Mouse (Mus musculus) kidney, embryonic 14.5 days (tissue): ENCODE measurements around the gene Mfsd11. TPM values are rescaled to one million over a fixed set of nuclear protein-coding genes. Genes with fewer than 3 reads are reported as not detected.
"Not testable (repeated sequence)": the region's sequence is repeated elsewhere in the genome, so short reads cannot be mapped to it uniquely, and the experiment has no call there.

Experiments
- ATAC-seq: fragments of 200-750 bp; cut with Nextera tagmentation; 2 replicates; pipeline ENCODE4 v1.8.0; 2017; ENCODE audit warnings: moderate number of reproducible peaks, mild to moderate bottlenecking, moderate TSS enrichment, moderate library complexity; ENCODE audit not compliant: low FRiP score, low TSS enrichment
- H3K27ac ChIP-seq: fragments of 300-500 bp; sonication (generic); 2 replicates; pipeline ENCODE4 v1.5.1; 2014; ENCODE audit warnings: low read depth, mild to moderate bottlenecking, low read length, moderate library complexity, mixed read lengths
- H3K27me3 ChIP-seq: fragments of 300-500 bp; sonication (generic); 2 replicates; pipeline ENCODE4 v1.6.1; 2014; ENCODE audit warnings: mild to moderate bottlenecking, low read length; ENCODE audit not compliant: control insufficient read depth, insufficient read depth
- H3K36me3 ChIP-seq: fragments of 300-500 bp; sonication (generic); 2 replicates; pipeline ENCODE4 v1.6.1; 2014; ENCODE audit warnings: low read length, mixed read lengths; ENCODE audit not compliant: control insufficient read depth, insufficient read depth
- H3K4me1 ChIP-seq: fragments of 300-500 bp; sonication (generic); 2 replicates; pipeline ENCODE4 v1.6.1; 2014; ENCODE audit warnings: low read length, mixed read lengths; ENCODE audit not compliant: control insufficient read depth, insufficient read depth
- H3K4me2 ChIP-seq: fragments of 300-500 bp; sonication (generic); replicated peaks from 2 replicates; pipeline ENCODE4 v1.6.1; 2014; ENCODE audit warnings: low read depth, mild to moderate bottlenecking, low read length
- H3K4me3 ChIP-seq: fragments of 300-500 bp; sonication (generic); 2 replicates; pipeline ENCODE4 v1.5.1; 2014; ENCODE audit warnings: mild to moderate bottlenecking, low read length
- H3K9ac ChIP-seq: fragments of 300-500 bp; sonication (generic); 2 replicates; pipeline ENCODE4 v1.6.1; 2014; ENCODE audit warnings: low read depth, mild to moderate bottlenecking, low read length, moderate library complexity
- H3K9me3 ChIP-seq: fragments of 300-500 bp; sonication (generic); 2 replicates; pipeline ENCODE4 v1.6.1; 2016; ENCODE audit warnings: low read length; ENCODE audit not compliant: control insufficient read depth
- WGBS: fragments of 180-500 bp; shearing (Covaris S2); extraction: QIAGEN DNeasy Blood & Tissue Kit; methylation state at CpG from one replicate; pipeline ENCODE4 v1.1.7; 2014; 5-methylcytosine and 5-hydroxymethylcytosine counted together
- polyA plus RNA-seq: library from polyadenylated mRNA; unstranded; fragments of >200 nt; fragmentation: Nextera tagmentation; extraction: Ambion mirVana; gene quantifications from 2 replicates; pipeline ENCODE4 v1.2.1, GENCODE M21; 2014

Gene Mfsd11
- polyA plus RNA-seq, 1 experiment from 2014 or later = 35.0 TPM

DNA sequence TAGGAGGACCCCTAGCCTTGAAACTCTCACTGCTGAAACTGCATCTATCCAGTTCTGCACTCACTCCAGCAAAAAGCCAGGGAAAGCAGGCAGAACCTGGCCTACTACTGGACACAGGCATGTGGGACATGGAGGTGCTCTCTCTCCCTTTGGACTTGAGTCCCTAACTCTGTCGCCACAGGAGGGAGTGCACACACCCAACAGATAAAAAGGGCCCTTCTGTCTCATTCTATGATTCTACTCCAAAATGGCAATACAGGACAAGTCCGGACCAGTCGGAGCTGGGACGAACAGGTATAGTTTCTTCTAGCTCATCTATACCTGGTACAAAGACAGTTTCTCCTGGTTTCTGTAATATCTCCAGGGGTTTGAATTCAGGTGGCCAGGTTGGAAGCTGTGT lies 11.5 kb upstream of the Mfsd11 start:
- Histone ChIP-seq H3K27ac (no peak overlapping the region), H3K27me3 (no peaks in the 10 kb centered on the region), H3K36me3 (peaks cover 60% of the 10 kb centered on the region), H3K9me3 (no peaks in the 10 kb centered on the region), H3K9ac (peak overlapping the region; percentile 94; the same call in 1 of the 2 replicates), H3K4me3 (peak overlapping the region; percentile 90), H3K4me1 (peaks cover 21% of the 10 kb centered on the region), H3K4me2 (peak overlapping the region; percentile 84)
- no peak for ATAC-seq
- 83% methylated on average over 4 of the region's 4 CpGs for whole genome bisulfite sequencing

DNA sequence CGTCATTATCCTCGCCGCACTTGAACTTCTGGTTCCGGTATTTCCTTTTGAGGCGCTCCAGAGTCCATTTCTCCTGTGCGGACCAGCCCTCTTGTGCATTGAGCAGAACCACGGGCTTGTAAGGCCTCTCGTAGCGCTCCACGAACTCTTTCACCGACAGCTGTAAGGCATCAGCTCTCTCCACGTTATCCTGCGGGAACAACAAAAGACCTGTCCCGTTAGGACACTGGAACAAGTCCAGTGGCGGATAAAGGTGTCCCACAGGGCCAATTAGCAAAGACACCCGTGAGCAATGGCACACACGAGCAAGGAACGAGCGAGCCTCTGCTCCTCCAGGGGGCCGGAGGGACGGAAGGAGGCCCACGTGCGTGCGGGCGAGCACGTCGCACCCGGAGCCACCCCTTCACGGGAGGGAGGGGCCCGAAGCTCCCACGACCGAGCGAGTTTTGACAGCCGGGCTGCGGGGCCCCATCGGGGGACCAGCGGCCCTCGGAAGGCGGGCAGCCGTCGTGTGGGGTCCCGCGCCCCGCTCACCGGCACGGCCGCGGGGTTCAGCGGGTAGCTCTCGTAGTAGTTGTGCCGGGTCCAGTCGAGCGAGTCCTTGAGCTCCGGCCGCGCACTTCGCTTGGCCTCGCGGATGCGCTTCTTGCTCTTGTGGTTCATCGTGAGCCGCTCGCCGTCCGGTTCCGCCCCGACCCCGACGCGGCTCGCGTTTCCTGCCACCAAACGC lies 9.5 kb upstream of the Mfsd11 start:
- Histone ChIP-seq H3K4me2 (peak overlapping the region; percentile 84), H3K27ac (peak overlapping the region; percentile 98), H3K4me3 (peak overlapping the region; percentile 90), H3K36me3 (peaks cover 42% of the 10 kb centered on the region), H3K9me3 (no peaks in the 10 kb centered on the region), H3K4me1 (peaks cover 23% of the 10 kb centered on the region), H3K27me3 (no peaks in the 10 kb centered on the region), H3K9ac (peak overlapping the region; percentile 94)
- under 1% methylated on average over 71 of the region's 73 CpGs for WGBS
- peak; percentile 36; the same call in 1 of the 2 replicates for ATAC-seq

DNA sequence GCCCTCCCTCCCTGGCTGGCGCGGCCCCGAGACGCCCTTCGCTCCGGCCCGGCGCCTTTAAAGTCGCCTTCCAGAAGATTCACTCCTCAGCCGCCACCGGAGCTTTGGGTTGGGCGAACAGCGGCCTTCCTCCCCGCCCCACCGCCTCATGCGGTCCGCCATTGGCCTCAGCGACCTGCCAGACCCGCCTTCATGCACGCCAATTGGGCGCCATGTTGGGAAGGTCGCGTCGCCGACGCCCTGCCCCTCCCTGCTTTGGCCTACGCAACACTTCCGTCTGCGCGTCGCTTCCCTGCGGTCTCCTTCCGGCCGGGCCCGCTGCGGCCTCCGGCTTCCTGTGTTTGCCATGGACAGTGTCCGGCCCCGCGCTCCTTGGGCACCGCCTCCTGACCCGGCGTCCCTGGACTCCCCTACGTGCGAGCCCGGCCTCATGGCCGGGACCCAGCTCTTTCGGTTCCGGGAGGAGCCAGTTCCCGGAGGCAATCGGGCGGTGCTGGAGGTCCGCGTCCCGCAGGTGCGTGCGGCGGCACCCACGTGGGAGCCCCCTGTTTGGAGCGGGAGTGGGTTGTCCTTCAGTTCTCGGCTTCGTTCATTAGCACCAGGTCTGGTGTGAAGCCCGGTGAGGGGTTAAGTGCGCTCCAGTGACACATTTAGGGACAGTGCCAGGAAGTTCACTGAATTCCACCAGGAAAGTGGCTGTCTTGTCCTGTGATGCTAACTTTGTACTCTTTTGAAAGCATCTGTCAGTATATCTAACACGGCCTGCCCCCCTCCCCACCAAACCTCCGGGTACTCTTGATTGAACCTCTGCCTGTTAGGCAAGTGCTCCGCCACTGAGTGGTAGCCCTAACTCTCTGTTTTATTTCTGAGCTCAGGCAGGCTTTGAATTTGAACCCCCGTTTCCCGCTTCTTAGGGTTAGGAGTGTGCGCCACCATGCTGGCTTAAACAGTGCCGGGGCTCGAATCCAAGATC lies 8.7 kb upstream of the Mfsd11 start, which contains the start of the genes Mettl23 and Jmjd6:
Gene Mettl23, plus strand, starts transcription at position 18 of the 973 bp plus-strand sequence.
Gene Jmjd6, minus strand, starts transcription at position 189 of the 973 bp plus-strand sequence.
- 1% methylated on average over 63 of the region's 72 CpGs for WGBS
- H3K36me3 ChIP-seq = peaks cover 42% of the 10 kb centered on the region

DNA sequence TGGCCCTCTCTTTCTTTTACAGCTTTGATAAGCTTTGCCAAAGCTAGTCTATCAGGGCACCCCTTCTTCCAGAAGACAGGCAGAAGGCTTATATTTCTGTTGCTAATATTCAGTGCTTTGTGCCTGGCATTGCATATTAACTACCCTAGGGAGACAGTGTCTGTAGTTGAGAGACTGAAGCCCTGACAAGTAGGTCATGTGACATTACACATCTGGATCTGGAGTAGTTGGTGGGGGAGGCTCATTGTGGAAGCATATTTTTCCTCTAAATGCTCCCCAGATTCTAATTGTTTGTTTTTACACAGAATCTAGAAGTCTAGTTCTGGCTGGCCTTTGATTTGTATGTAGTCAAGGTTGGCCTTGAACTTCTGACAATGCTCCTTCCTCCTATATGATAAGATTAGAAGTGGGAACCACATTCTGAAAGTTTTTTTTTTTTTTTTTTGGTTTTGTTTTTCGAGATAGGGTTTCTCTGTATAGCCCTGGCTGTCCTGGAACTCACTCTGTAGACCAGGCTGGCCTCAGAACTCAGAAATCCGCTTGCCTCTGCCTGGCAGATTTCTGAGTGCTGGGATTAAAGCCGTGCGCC lies 5.6 kb upstream of the Mfsd11 start:
- Histone ChIP-seq H3K4me3 (no peak overlapping the region), H3K9me3 (no peaks in the 10 kb centered on the region), H3K9ac (peak overlapping the region; percentile 7; the same call in 1 of the 2 replicates), H3K4me1 (peaks cover 12% of the 10 kb centered on the region; the same call in 1 of the 2 replicates), H3K4me2 (no peak overlapping the region), H3K27me3 (no peaks in the 10 kb centered on the region), H3K36me3 (peaks cover 42% of the 10 kb centered on the region), H3K27ac (no peak overlapping the region)
- WGBS = 84% methylated on average over 4 of the region's 4 CpGs
- no peak for ATAC-seq

More for the DNA sequence above, 8.7 kb upstream of the Mfsd11 start, which contains the start of the genes Mettl23 and Jmjd6:
- Histone ChIP-seq H3K4me1 (peaks cover 23% of the 10 kb centered on the region), H3K4me2 (peak within 1 kb of the TSS; percentile 84), H3K4me3 (peak within 1 kb of the TSS; percentile 90), H3K27ac (peak within 1 kb of the TSS; percentile 98), H3K9me3 (no peaks in the 10 kb centered on the region), H3K9ac (peak within 1 kb of the TSS; percentile 94), H3K27me3 (no peaks in the 10 kb centered on the region)
- ATAC-seq = peak; percentile 96

DNA sequence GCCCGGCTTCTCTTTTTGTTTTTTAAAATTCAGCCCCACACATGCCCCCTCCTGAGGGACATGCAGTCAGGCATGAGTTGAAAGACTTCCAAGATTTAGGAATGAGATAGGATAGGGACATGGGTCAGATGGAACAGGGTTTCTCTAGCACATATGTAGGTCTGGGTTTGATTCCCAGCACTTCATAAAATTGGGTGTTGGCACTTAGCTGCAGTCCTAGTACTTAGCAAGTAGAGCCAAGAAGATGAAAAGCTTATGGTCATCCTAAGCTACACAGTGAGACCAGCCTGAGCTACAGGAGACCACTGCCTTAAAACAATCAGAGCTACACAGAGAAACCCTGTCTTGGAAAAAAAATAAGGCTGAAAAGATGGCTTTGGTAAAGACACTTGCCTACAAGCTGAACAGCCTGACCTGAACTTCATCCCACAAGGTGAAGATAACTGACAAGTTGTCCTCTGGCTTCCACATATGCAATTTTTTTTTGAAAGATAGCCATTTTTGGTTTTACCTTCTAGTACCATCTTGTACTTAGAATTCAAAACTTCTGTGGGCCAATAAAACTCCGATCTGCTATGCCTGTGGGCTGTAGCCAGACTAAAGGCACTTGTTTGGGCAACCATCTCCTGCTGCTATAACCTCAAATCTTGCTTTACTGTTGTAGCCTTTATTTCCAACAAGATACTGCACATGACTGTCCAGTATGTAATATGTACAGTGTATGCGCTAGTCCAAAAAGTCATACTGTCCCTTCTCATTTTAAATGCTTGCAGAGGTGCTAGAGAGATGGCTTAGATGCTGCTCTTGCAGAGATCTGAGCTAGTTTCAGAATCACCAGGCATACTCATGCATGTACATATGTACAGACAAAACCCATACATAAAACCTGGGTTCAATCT lies 4.8 kb upstream of the Mfsd11 start:
- no peak overlapping the region for H3K4me2 ChIP-seq
- no peaks in the 10 kb centered on the region for H3K27me3 ChIP-seq
- peaks cover 47% of the 10 kb centered on the region for H3K36me3 ChIP-seq
- no peaks in the 10 kb centered on the region for H3K9me3 ChIP-seq
- 90% methylated on average over 3 of the region's 3 CpGs for WGBS
- no peak overlapping the region for H3K9ac ChIP-seq
- peaks cover 12% of the 10 kb centered on the region; the same call in 1 of the 2 replicates for H3K4me1 ChIP-seq
- H3K4me3 ChIP-seq = no peak overlapping the region
- no peak overlapping the region; the same call in 1 of the 2 replicates for H3K27ac ChIP-seq
- no peak for ATAC-seq

DNA sequence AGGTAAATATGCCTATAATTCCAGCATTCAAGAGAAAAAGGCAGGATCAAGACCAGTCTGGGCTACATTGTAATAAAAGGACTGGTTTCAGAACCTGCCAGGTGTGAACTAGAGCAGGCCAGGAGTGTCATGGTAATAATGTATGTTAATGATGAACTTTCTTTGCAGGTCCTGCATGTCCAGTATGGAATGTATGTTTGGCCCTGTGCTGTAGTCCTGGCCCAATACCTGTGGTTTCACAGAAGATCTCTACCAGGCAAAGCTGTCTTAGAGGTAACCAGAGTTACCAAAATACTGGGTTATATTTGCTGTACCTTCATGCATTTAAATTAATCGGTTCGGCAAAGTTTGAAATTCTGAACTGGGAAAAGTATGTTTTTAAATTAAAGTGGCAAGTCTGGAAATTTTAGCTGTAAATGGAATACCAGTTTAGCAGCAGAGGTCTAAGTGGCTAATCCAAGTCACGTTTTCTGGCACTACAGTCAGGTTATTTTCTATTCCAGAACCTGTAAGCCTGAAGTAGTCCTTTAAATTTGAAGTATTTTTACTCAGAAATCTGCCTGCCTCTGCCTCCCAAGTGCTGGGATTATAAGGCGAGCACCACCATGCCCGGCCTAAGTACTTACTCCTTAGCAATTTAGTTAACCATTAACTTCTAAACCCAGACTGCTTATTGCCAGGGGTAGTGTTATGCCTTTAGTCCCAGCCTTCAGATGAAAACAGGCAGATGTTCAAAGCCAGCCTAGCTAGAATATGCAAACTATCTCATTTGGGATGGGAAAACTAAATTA lies 4.0 kb upstream of the Mfsd11 start:
- Histone ChIP-seq H3K9me3 (no peaks in the 10 kb centered on the region), H3K36me3 (peaks cover 47% of the 10 kb centered on the region), H3K27me3 (no peaks in the 10 kb centered on the region), H3K4me1 (peaks cover 12% of the 10 kb centered on the region; the same call in 1 of the 2 replicates), H3K27ac (no peak overlapping the region; the same call in 1 of the 2 replicates), H3K4me2 (no peak overlapping the region), H3K9ac (no peak overlapping the region), H3K4me3 (no peak overlapping the region)
- 75% methylated on average over 5 of the region's 5 CpGs for WGBS
- ATAC-seq = no peak

DNA sequence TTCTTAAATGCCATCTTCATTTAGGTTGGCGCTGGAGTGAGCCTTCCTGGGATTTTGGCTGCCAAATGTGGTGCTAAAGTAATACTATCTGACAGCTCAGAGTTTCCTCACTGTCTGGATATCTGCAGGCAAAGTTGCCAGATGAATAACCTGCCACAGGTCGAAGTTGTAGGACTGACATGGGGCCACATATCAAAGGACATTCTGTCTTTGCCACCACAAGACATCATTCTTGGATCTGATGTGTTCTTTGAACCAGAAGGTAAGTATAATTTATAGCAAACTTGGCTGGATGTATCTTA lies 3.4 kb upstream of the Mfsd11 start:
- H3K4me2 ChIP-seq, H3K4me3 ChIP-seq, H3K27ac ChIP-seq, H3K9me3 ChIP-seq, H3K27me3 ChIP-seq, ATAC-seq, H3K9ac ChIP-seq: not testable (repeated sequence)
- H3K36me3 ChIP-seq = peaks cover 47% of the 10 kb centered on the region
- WGBS = 71% methylated on average over 2 of the region's 2 CpGs
- peaks cover 12% of the 10 kb centered on the region; the same call in 1 of the 2 replicates for H3K4me1 ChIP-seq
